Mouse (Mus musculus) megakaryocyte-erythroid progenitor cell, adult 5-6 weeks (primary cell): ENCODE data around the gene Dlgap1. TPM values are rescaled to one million over a fixed set of nuclear protein-coding genes. Genes with fewer than 3 reads are reported as not detected.
"Not testable (repeated sequence)": the region's sequence is repeated elsewhere in the genome, so short reads cannot be mapped to it uniquely, and the experiment has no call there.

Experiments used
- ATAC-seq: replicated peaks from 2 replicates; pipeline ENCODE4 v1.8.0; 2016; ENCODE audit warnings: mild to moderate bottlenecking, inconsistent platforms; ENCODE audit not compliant: severe bottlenecking, poor library complexity, low FRiP score, low TSS enrichment
- total RNA-seq, 2 experiments: library from RNA; stranded (forward) in 1 of 2; stranded (reverse) in 1 of 2; fragments of 200-1000, 215-1000 nt in 1 of 2; fragments of >200 nt in 1 of 2; fragmentation: Nextera tagmentation in 1 of 2; gene quantifications; 2 replicates each; pipeline ENCODE4 v1.2.3; 2014 to 2017

Dlgap1 gene
- total RNA-seq, 2 experiments from 2014 or later: not detected

GRCm38 (mm10) chr17:70507759-70508158 is 538.9 kb downstream of the Dlgap1 start:
- no peak for ATAC-seq

DNA sequence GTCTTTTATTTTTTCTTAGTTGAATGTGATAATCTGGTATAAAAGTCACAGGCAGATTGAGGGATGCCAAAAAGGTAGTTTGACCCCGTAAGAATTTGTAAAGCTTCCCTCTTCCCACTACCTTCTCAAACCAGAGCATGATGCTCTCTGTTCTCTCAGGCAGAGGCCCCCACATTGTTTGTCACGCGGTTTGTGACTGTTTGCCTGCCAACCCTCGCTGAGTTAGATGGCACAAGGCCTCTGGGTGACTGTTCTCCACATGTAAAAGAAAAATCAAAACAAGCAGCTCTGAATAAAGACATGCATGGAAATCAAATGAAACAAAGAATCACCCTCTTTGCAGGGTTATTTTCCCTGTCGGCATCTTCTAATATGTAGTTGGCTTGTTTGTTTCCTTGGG is 541.6 kb downstream of the Dlgap1 start:
- ATAC-seq: no peak

GRCm38 (mm10) chr17:70511401-70511800 is 542.5 kb downstream of the Dlgap1 start:
- no peak for ATAC-seq

DNA sequence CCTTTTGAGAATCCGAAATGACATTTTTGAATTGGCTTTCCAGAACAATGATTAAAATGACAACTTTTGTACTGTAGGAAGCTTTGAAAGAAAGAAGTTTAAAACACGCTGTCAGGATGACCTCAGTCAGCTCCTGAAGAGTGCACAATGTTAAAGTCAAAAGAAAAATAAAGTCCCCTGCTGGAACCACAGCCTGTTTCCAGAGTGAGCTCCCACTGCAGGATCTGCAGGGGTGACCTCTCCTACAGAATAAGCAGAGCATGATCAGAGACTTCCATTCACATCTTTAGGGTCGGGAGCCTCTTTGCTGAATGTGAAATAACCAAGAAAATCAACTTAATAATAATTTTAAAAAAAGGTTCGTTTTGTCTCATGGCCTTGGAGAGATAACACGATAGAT is 544.9 kb downstream of the Dlgap1 start:
- ATAC-seq: no peak

DNA sequence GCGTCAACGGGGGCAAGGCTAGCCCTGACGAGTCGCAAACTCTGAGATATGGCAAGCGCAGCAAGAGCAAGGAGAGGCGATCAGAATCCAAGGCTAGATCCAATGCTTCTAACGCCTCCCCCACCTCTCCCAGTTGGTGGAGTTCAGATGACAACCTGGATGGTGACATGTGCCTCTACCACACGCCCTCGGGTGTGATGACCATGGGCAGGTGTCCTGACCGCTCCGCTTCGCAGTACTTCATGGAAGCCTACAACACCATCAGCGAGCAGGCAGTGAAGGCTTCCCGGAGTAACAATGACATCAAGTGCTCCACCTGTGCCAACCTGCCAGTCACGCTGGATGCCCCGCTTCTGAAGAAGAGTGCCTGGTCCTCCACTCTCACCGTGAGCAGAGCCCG is 547.6 kb downstream of the Dlgap1 start:
- no peak for ATAC-seq

DNA sequence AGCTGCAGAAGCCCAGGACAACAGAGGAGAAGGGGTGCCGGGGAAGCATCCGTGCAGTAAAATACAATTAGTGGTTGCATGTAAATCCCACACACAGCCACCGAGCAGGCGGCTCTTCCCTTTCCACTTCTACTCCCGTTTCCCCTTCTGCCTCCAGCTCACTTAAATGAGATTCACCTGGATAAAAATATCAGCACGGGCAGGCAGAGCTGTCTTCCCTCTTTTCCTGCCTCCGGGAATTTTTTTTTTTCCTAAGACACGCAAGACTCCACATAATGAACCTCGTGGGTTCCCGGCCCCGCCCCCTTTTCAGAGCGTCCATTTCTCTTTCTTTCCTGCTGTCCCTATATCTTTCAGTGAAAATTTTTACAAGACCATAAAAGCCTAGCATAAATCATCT is 548.5 kb downstream of the Dlgap1 start:
- ATAC-seq: no peak

DNA sequence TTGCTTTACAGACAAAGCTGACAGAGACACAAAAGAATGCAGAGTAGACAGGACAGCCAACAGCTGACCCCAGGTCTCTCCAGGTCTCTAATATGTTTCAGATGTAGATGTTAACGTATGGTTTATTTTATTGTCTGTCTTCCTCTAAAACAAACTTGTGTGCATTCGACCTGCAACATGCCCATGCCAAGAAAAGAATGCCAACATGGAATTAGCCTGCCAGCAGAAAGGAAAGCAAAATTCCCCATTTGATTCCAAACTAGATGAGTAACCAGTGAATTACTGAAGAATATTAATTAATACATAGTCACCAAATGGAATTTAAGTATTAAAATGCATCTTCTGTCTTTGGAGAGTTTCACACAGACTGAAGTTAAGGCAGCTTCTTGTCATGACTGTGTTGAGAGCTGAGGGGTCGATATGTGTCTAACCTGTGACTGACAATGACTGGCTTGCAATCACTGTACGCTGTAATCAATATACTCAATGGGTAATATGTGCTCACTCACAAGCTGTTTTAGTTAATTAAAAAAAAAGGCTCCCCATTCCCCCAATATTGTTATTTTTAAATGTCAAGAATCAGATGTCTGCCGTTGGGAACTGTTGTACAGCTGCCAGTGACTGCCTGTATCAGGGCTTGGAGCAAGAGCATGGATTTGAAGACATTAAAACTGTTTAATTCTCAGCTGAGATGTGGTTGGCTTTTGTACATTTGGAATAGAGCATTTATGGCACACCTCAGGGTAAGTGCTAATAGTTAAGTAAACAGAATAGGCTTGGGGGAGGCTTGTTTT is 552.4 kb downstream of the Dlgap1 start:
- ATAC-seq: no peak

DNA sequence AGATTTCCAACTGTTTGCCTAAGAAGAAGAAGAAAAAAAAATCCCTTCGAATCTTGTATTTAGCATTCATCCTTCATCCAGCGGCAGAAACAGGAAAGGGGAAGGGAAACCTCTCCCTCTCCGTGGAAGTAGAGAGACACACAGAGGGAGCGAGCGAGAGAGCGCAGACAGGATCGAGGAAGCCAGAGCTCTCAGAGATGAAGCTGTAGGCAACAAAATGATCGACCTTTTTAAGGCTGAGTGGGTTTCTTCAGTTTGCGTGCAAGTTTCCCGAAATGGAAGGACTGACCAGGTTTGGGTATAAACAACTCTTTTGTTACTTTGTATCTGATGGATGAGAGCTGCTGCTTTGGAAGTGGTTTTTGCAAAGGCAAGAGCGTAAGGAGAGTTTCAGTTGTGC is 553.1 kb downstream of the Dlgap1 start:
- ATAC-seq: no peak

DNA sequence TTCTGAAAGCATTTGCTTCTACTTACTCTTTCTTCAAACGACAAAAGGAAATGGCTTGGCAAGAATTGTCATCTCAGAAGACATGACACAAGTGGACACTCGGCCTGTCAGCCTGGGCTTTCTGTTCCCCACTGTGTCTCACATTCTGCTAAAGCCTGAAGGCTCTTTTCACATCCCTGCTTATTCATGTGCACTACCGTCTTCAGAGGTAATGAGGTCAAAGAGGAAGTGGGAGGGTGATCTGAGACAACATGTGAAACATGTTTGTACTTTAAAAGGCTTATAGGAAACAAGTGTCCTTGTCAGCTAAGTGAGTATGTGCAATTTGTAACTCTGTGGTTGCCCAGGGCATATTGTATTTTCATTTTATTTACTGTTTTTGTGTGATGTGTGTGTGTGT is 557.1 kb downstream of the Dlgap1 start:
- no peak for ATAC-seq

DNA sequence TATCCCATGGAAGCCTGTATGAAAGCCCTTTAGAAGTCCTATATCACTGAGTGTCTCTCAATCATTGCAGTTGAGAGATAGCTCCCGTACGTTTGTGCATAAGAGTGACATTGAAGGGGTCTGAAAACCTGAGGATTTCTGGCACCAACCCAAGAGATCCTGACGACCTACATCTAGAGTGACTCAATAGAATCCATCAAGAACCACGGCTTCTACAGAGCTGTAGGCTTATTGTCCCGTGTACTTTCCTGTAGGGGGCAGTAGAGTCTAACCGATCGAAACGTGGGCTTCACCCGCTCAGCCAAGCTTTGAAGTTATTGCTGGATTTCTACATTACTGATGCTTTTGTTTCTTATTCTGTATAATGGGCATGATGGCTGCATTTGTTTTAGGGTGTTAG is 558.2 kb downstream of the Dlgap1 start:
- ATAC-seq: peak; percentile 89

DNA sequence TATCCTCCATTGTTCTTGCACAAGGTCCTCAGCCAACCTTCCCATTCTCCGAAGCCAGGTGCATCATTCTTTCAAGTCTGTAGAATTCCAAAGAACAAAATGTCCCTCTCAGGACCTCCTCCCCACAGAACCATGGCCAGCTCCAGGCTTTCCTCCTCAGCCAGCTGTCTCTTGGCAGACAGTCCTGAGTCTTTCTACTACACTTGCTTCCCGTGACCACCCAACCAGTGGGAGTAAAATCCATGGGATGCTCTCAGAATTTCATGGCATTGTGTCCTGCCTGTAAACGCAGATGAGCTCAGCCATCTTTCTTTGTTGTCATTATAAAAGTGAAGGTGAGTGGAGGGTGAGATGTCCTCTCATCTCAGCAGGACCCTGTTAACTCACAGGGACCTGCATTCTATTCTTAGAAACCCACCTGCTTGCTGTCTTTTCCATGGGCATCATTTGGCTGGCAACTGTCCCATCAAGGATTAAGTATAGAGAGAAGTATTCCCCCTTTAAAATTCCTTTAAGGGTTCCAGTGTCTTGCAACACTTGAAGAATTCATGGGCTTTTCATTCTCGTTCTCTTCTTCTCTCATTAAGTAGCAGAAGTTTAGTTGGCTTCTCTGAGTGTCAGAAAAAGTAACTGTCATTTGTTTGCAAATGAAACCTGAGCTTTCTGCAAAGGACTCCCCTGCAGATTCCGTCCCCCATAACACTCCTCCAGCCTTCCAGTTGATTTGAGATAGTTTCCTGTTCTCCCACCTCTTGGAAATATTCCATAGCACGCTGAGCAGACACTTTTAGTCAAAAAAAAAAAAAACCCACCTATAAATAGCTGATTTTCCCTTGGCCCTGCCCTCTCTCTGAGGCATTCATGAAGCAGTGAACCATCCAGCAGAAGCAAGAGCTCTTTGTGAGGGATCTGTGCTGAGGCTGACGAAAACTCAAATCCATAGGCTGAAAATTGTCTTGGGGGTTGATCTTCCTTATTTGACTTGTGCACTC is 559.6 kb downstream of the Dlgap1 start:
- no peak for ATAC-seq

DNA sequence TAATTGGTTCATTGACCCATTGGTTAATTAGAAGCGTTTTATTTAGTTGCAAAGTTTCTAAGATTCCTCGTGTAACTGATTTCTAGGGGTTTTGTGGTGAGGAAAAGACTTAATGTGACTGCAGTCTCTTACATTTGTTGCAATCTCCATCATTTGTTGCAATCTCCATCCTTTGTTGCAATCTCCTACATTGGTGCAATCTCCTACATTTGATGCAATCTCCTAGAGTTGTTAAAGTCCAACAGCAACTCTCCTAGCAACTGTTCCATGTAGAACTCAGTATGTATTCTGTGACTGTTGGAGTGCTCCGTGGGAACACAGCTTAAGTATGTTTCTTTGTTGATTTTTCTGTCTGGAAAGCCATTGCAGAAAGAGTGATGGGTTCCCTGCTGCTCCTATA is 565.4 kb downstream of the Dlgap1 start:
- ATAC-seq: no peak

GRCm38 (mm10) chr17:70541816-70542215 is 572.9 kb downstream of the Dlgap1 start:
- ATAC-seq: no peak

DNA sequence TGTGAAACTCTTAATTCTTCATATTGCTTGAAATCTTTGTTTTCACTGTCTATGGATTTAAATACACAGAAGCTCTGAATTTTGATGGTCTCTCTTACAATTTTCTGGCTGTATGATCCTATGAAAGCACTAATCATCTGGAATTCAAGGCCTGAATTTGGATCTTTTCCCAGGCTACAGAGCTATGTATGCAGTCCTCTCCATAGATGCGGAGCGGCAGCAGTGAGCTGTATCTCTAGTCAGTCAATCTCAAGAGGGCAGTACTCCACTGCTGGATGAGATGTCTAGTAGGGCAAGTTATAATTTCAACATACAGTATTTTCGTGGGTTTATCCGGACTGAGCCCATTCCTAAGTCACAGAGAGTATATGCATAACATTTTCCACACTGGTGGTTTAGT is 581.9 kb downstream of the Dlgap1 start:
- ATAC-seq: no peak

- ATAC-seq: no peak
Measured at GRCm38 (mm10) chr17:70561547-70561946, 592.7 kb downstream of the Dlgap1 start.

DNA sequence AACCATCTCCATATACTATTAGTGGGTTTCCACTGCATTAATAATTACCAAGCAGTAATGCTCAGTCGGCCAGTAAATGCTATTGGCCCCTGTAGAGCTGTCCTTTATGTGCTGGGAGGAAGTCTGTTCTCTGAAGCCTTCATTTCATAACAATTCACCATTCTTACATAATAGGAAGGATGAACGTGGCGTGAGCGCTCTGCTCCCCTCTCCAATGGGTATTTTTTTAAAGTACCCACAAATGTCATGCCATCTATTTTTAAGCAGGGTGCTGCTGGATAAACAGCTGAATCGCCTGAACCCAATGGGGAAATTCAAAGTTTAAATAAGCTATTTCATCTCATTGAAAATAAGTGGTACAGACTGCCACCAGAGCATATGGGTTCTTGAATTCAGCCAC is 602.0 kb downstream of the Dlgap1 start:
- no peak for ATAC-seq

DNA sequence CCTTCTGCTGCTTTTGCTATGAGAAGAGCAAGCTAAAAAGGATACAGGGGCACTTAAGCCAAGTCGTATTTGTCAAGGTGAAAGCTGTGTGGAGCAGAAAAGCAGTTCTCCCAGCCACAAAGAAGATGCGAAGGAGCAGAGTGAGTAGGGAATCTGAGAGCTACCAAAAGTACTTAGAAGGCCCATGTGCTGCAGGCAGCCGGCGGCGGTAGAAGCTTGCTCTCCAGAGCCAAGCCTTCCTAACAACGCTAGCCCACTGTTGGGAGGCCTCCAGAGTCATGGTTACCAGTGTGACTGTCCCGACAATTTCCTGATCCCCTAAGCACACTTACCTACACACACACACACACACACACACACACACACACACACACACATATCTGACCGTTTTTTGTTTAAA is 614.2 kb downstream of the Dlgap1 start:
- no peak for ATAC-seq

DNA sequence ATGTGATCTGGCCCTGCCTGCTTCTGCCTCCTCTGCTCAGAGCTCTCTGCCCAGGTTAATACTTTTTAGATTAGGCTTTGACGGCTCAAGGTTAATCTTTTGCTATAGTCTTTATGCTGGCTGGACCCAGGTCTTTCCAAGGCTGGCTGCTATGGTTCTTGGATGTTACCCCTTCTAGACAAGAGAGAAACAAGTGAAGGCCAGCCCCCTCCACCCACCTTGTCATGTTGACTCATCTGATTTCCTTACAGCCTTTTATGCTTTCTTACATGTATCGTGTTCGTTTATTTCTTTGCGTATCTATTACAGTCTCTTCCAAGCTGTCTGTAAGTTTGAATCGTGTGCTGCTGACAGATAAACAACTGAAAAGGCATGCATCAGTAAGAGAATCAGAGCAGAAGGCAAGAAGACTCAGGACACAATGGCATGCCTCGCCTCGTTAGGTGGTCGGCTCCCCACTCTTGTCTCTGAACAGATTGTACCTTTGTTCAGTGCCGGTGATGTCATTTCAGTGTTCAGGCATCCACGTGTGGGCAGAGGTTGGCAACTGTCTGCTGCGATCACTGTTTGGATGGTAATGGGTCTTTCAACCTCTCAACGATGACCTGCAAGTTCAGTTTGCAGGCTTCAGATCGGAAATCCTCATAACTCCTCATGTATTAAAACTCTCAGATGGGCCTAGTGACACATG is 618.0 kb downstream of the Dlgap1 start:
- ATAC-seq: no peak

DNA sequence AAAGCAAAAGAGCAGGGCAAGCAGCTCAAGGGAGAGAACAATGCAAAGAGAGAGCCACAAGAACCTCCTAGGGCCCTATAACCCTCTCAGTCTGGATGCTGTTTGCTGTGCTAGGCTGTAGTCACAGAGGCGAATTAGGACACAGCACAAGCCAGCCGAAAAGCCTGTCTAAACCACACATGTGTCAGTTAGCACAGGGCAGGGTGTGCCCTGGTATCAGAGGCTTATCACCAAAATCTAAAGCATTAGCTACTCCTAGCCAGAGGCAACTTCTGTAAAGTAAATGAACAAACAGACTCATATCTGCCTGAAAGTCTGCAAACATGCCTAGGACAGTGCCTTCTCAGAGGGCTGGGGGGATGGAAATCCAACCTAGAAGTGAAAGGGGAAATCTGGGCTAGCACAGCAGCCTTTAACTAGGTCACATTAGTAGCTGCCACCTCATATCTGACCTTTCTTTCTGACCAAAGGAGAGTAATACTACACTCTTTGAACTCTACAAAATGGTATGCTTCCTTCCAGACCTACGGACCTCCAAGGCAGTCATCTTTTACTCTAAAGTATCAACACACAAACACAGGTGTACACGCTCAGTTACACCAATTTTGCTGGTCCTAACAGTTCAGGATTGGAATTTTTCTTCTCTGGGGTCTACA is 619.2 kb downstream of the Dlgap1 start:
- not testable (repeated sequence) for ATAC-seq

GRCm38 (mm10) chr17:70588691-70589090 is 619.8 kb downstream of the Dlgap1 start:
- no peak for ATAC-seq
